ENCODE assay signal across 13 mouse cellular contexts in genomic region chr1:132820136-132820535, GRCm38 (mm10). TPM values are rescaled to one million over a fixed set of nuclear protein-coding genes. Genes with fewer than 3 reads are reported as not detected.
"Had no signal": no experiment of that assay in that cellular context is flagged by ENCODE, and none has a peak within 500 bp of the region (broad histone marks: within the 10 kb centered on the region; RNA-seq: fewer than 3 reads in every experiment).

No protein-coding gene starts in this region.

- H3K4me3 ChIP-seq: liver, embryonic 15.5 days; myocyte; neural tube, embryonic 12.5 days had no signal

- H3K27ac ChIP-seq: liver, embryonic 15.5 days; macrophage; neural tube, embryonic 12.5 days had no signal

- H3K9me3 ChIP-seq: liver, embryonic 15.5 days; neural tube, embryonic 12.5 days had no signal

- H3K4me1 ChIP-seq: liver, embryonic 15.5 days had no signal

- ATAC-seq: intestine, postnatal 0 days had no signal

- H3K4me2 ChIP-seq: liver, embryonic 11.5 days; liver, embryonic 15.5 days; neural tube, embryonic 12.5 days had no signal

- DNase-seq: kidney, adult 8-10 months; kidney, postnatal 25 days; left cerebral cortex, postnatal 4 days; lung, adult 2 months; lung, postnatal 14 days; thymus, adult 18-20 months; thymus, postnatal 14 days had no signal

- H3K36me3 ChIP-seq: liver, embryonic 15.5 days; neural tube, embryonic 12.5 days had no signal

- H3K27me3 ChIP-seq: liver, embryonic 15.5 days; neural tube, embryonic 12.5 days had no signal

- H3K9ac ChIP-seq: liver, embryonic 15.5 days; neural tube, embryonic 12.5 days had no signal

RNA-seq across cellular contexts. Expression of gene Lrrn2, which starts 59.9 kb away (rescaled TPM):
- polyA plus RNA-seq: macrophage had no signal
